Mouse (Mus musculus): ENCODE results near the gene Sh2b3. TPM values are rescaled to one million over a fixed set of nuclear protein-coding genes. Genes with fewer than 3 reads are reported as not detected.
"Not testable (repeated sequence)": the region's sequence is repeated elsewhere in the genome, so short reads cannot be mapped to it uniquely, and the experiment has no call there.

Gene Sh2b3
- 10 to 100 TPM; 21.3 to 21.6 TPM for total RNA-seq (2021)
- long read RNA-seq, experiment 1, full-length matches to known transcripts = 10 of 41 reads
- long read RNA-seq, experiment 1, partial matches to known transcripts = 2 of 41 reads
- long read RNA-seq, experiment 1, other reads (novel, unspliced or antisense) = 29 of 41 reads
- long read RNA-seq, experiment 2, full-length matches to known transcripts = 6 of 32 reads
- long read RNA-seq, experiment 2, partial matches to known transcripts = 4 of 32 reads
- long read RNA-seq, experiment 2, other reads (novel, unspliced or antisense) = 22 of 32 reads

GRCm38 (mm10) chr5:121837441-121838340 lies at the start of gene Sh2b3:
Gene Sh2b3 (minus strand): TSS chr5:121837646.
- DNase-seq = peak; percentile 56 to 78

DNA sequence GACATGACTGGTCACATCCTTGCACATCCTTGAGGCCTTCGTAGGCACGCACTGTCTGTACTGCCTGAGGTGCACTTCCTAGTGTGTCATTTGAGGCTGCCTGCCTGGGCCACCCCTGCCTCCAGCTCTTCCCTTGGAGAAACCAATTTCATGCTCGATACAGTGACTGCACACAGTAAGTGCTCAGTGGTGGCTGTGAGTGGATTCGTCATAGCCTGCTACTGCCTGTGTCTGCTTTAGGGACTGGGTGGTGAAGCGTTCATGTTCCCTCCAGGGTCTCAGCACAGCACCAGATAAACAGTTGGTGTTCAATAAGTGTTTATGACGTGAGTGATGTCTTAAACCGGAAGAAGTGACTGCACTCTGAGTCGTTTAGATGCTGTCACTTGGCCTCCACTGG lies 45.9 kb upstream of the Sh2b3 start:
- no peak for DNase-seq

DNA sequence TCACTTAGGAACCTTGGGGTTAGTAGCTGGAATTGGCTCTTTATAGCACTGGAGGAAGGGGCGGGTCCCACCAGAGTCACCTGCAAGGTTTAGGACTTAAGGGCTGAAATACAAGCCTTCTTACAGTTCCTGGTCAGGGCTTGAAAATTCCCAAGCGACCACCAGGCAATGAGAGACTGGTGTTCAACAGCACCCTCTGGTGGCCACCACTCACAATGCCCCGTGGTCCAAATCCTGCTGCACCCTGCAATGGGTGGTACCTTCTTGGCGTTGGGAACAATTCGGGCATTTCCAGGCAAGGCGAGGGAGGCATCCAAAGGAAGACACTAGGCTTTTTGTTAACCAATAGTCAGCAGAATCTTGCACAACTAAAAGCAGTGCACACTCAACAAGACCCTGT lies 41.8 kb upstream of the Sh2b3 start:
- peak; percentile 33 to 68 for DNase-seq

DNA sequence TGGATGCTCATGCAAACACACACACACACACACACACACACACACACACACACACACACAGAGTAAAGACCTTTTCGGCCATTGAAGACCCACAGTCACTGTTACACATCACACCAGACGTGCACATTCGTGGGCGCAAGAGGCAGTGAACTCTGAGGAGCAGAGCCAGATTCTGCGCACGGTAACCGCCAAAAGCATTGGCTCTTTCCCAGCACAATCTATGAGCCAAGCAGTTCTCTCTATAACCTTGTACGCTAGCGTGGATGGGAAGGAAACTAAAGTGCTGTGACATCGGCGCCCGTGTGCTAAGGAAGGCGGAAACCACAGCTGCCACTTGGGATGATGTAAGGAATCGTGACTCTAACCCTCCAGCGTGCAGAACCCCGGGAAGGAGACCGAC lies 41.3 kb upstream of the Sh2b3 start:
- DNase-seq = peak; percentile 33 to 45

GRCm38 (mm10) chr5:121876901-121877300 lies 39.5 kb upstream of the Sh2b3 start:
- DNase-seq = no peak

- no peak for DNase-seq
Measured at GRCm38 (mm10) chr5:121875041-121875440, 37.6 kb upstream of the Sh2b3 start.

- DNase-seq = peak; percentile 74 to 92
Measured at GRCm38 (mm10) chr5:121872158-121872557, 34.7 kb upstream of the Sh2b3 start.

DNA sequence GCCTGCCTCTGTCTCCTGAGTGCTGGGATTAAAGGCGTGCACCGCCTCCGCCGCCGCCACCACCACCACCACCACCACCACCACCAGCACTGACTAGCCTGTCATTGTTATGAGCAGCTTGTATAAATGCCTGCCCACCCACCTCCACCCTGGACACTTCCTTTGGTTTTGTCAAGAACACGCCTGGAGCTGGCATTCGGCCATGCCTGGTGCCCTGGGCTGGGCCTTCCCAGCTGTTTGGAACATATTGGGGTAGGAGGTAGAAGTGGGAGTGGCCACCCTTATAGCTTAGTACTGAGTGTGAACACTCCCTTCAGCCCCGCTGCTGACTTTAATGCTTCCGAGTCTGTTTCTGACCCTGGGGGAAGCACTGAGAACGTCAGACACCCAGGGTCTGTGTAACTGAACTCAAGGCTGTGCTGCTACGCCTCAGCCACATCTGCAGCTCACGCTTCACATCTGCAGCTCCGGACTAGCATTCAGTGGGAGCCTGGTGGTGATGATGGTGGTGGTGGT lies 34.1 kb upstream of the Sh2b3 start:
- no peak for DNase-seq

DNA sequence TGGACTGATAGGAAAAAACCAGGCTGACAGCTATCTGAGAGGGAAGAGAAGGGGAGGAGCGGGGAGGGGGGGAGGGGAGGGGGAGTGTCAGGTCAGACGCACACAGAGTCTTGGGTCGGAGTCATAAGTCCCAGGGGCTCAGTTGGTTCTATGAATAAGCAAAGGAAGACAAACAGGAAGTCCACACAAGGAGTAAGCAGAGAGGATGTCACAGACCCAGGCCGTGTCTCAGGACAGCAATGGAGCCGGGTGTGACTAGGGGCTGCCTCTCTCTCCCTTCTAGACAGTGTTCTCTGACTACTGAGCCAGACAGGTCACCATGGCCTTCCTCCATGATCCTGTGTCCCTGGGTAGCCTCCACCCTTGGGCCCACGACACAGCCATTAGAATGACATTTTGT lies 33.4 kb upstream of the Sh2b3 start:
- DNase-seq = peak in 1 of 2 experiments; percentile 21

DNA sequence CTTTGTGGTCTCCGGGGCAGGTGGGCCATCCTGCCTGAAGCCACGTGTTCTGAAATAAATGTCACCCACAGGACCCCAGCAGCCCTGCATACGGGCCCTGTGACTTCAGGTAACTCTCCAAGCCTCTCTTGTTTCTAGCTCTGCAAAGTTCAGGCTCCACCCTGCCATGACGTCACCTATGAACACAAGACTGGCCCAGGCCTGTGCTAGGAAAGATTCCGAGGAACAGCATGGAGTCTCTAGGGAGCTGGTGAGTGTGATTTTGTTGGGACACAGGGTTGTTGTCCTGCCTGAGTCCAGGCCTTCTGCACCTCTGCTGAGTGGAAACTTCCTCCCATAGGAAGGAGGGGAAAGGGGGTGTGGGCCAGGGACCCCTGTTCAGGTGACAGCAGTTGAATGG lies 30.5 kb upstream of the Sh2b3 start:
- DNase-seq = peak in 1 of 2 experiments; percentile 46

DNA sequence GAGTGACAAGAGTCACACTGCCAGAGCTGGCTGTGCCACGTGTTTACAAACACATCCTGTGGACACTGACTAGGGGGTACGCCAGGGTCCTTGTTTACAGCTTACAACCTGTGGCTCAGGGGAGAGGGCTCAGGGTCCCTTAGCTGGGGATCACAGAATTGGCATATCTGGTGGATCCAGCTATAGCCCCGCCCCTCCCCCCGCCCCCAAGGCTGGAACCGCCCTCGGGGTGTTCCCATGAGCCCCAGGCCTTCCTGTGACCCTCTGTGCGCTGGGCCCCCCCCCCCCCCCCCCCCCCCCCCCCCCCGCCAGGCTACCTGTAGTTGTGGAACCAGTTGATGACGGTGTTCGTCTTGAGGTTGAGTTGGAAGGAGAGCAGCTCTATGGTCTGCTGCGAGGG lies 26.9 kb upstream of the Sh2b3 start:
- DNase-seq = no peak

DNA sequence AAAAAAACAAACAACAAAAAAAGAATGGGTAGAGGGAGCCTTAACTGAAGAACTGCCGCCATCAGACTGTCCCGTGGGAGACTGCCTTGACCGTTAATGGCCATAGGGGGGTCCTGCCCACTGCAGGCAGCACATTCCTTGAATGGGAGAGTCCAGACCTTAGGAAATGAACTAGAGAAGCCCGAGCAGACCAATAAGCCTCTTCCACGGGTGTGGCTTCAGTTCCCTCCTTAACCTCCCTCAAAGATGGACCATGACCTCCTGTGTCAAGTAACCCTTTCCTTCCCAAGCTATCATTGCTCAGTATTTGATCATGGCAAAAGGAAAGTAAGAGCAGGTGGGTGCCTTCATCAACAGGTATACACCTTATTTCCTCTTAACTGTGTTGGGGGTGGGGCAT lies 24.5 kb upstream of the Sh2b3 start:
- no peak for DNase-seq

DNA sequence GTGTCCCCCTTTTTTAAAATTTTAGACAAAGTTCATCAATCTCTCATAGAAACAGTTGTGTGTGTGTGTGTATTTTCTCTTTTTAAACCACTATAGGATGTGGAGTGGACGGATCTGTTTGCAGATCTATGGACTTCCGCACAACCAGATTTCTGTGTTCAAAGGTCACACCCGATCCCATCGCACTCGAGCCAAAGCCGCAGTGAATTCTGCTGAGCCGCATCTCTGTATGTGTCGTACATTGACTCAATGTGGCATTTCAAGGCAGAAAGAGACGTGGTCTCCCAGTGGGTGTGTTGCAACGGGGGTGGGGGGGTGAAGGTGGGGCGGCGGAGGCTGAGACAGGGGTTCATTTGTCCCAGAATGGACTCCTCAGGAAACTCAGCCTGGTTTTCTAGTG lies 21.0 kb upstream of the Sh2b3 start:
- no peak for DNase-seq

GRCm38 (mm10) chr5:121856740-121857139 lies 19.3 kb upstream of the Sh2b3 start:
- no peak for DNase-seq

DNA sequence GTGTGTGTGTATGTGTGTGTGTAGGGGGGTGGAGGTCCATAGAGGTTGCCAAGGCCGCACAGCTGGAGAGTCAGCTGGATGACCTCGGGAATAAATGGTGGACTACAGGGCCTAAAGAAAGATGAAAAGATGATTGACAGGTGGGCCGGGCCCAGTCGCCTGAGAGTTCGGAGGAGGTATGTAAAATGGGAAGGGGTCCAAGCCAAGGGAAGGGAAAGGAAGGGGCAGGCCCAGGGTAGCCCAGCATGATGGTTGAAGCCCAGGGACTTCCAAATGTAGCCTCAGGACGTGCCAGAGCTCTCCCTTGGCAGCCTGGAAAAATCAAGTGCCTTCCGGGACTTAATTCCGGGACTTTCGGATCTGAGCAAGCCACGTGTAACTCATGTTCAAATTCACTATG lies 17.3 kb upstream of the Sh2b3 start:
- no peak for DNase-seq

- no peak for DNase-seq
Measured at GRCm38 (mm10) chr5:121853368-121854051, 16.1 kb upstream of the Sh2b3 start.

- no peak for DNase-seq
Measured at GRCm38 (mm10) chr5:121849478-121850349, 12.3 kb upstream of the Sh2b3 start.

GRCm38 (mm10) chr5:121848743-121849142 lies 11.3 kb upstream of the Sh2b3 start, which contains the start of gene Pheta1:
Gene Pheta1 (plus strand): TSS chr5:121848984.
- DNase-seq = peak; percentile 95 to 97

GRCm38 (mm10) chr5:121848035-121848519 lies 10.6 kb upstream of the Sh2b3 start:
- peak; percentile 80 to 84 for DNase-seq

- DNase-seq = not testable (repeated sequence)
Measured at GRCm38 (mm10) chr5:121847269-121847668, 9.8 kb upstream of the Sh2b3 start.

GRCm38 (mm10) chr5:121846322-121846721 lies 8.9 kb upstream of the Sh2b3 start:
- no peak for DNase-seq
